Mouse (Mus musculus) heart, postnatal 36 days (tissue): ENCODE data around the gene Gm11232. TPM values are rescaled to one million over a fixed set of nuclear protein-coding genes. Genes with fewer than 3 reads are reported as not detected.

ENCODE experiments used
- DNase-seq, 2 experiments: peaks; one replicate each; pipeline ENCODE4 v3.0.0; 2021 to 2022
- intact Hi-C: fragments of 180-260 bp; cut with DNase I; formaldehyde crosslinking; loops from one replicate; pipeline ENCODE4 v1.15.1; 2025
- total RNA-seq, 2 experiments: library from RNA; stranded (reverse); gene quantifications; 2 replicates each; pipeline ENCODE4 v1.2.3; 2021

Gm11232 gene
- total RNA-seq, result not detected

- intact Hi-C loops, result no loop called here
- no peak for DNase-seq
Observed at GRCm38 (mm10) chr4:71757865-71758264, at the start of gene Gm11232. Gm11232 (minus strand) TSS chr4:71757965.

- intact Hi-C loops, result no loop called here
Observed at GRCm38 (mm10) chr4:71805977-71806534, 48.3 kb upstream of the Gm11232 start.

GRCm38 (mm10) chr4:71765529-71765928 lies 7.8 kb upstream of the Gm11232 start:
- no peak for DNase-seq
- intact Hi-C loops, result no loop called here

More at GRCm38 (mm10) chr4:71805977-71806534, 48.3 kb upstream of the Gm11232 start:
- DNase-seq, result no peak

- intact Hi-C loops, result no loop called here
- DNase-seq, result no peak
Observed at GRCm38 (mm10) chr4:71765071-71765470, 7.3 kb upstream of the Gm11232 start.

GRCm38 (mm10) chr4:71756441-71757221 lies 1.1 kb downstream of the Gm11232 start:
- intact Hi-C loops, result no loop called here
- no peak for DNase-seq

- intact Hi-C loops, result no loop called here
- DNase-seq, result no peak
Observed at GRCm38 (mm10) chr4:71745741-71746140, 12.0 kb downstream of the Gm11232 start.

GRCm38 (mm10) chr4:71736529-71736928 lies 21.2 kb downstream of the Gm11232 start:
- intact Hi-C loops, result no loop called here

GRCm38 (mm10) chr4:71735261-71735660 lies 22.5 kb downstream of the Gm11232 start:
- intact Hi-C loops, result no loop called here

More at GRCm38 (mm10) chr4:71736529-71736928, 21.2 kb downstream of the Gm11232 start:
- no peak for DNase-seq

GRCm38 (mm10) chr4:71729401-71729800 lies 28.4 kb downstream of the Gm11232 start:
- no peak for DNase-seq
- intact Hi-C loops, result no loop called here

More at GRCm38 (mm10) chr4:71735261-71735660, 22.5 kb downstream of the Gm11232 start:
- no peak for DNase-seq

GRCm38 (mm10) chr4:71727611-71728010 lies 30.2 kb downstream of the Gm11232 start:
- DNase-seq, result no peak

GRCm38 (mm10) chr4:71727056-71727455 lies 30.7 kb downstream of the Gm11232 start:
- intact Hi-C loops, result no loop called here

More at GRCm38 (mm10) chr4:71727611-71728010, 30.2 kb downstream of the Gm11232 start:
- intact Hi-C loops, result no loop called here

GRCm38 (mm10) chr4:71725889-71726288 lies 31.9 kb downstream of the Gm11232 start:
- intact Hi-C loops, result no loop called here

More at GRCm38 (mm10) chr4:71727056-71727455, 30.7 kb downstream of the Gm11232 start:
- DNase-seq, result no peak

More at GRCm38 (mm10) chr4:71725889-71726288, 31.9 kb downstream of the Gm11232 start:
- DNase-seq, result no peak
